22 mouse cellular contexts compared by ENCODE assay signal in genomic region chr11:56012396-56012795, GRCm38 (mm10). TPM values are rescaled to one million over a fixed set of nuclear protein-coding genes. Genes with fewer than 3 reads are reported as not detected.
"Had no signal": no experiment of that assay in that cellular context is flagged by ENCODE, and none has a peak within 500 bp of the region (broad histone marks: within the 10 kb centered on the region; RNA-seq: fewer than 3 reads in every experiment).

No protein-coding gene starts in this region.

- H3K27me3 ChIP-seq: liver, embryonic 13.5 days; liver, embryonic 15.5 days; megakaryocyte, embryonic 14.5 days; midbrain, embryonic 13.5 days; midbrain, embryonic 15.5 days; neural tube, embryonic 12.5 days; stomach, embryonic 15.5 days had no signal

- H3K9me3 ChIP-seq: liver, embryonic 13.5 days; liver, embryonic 15.5 days; megakaryocyte, embryonic 14.5 days; midbrain, embryonic 13.5 days; midbrain, embryonic 15.5 days; neural tube, embryonic 12.5 days; stomach, embryonic 15.5 days had no signal

- H3K9ac ChIP-seq: liver, embryonic 13.5 days; liver, embryonic 15.5 days; liver, postnatal 0 days; midbrain, embryonic 13.5 days; midbrain, embryonic 15.5 days; neural tube, embryonic 12.5 days; stomach, embryonic 15.5 days had no signal

- H3K4me3 ChIP-seq: liver, embryonic 13.5 days; liver, embryonic 15.5 days; megakaryocyte, embryonic 14.5 days; midbrain, embryonic 13.5 days; midbrain, embryonic 15.5 days; neural tube, embryonic 12.5 days; stomach, embryonic 15.5 days had no signal

- ATAC-seq: liver, postnatal 0 days; midbrain, embryonic 13.5 days; midbrain, embryonic 15.5 days had no signal

- H3K27ac ChIP-seq: liver, embryonic 13.5 days; liver, embryonic 15.5 days; macrophage; midbrain, embryonic 13.5 days; midbrain, embryonic 15.5 days; neural tube, embryonic 12.5 days; stomach, embryonic 15.5 days; stomach, postnatal 0 days had no signal

- H3K4me2 ChIP-seq: liver, embryonic 11.5 days; liver, embryonic 13.5 days; liver, embryonic 15.5 days; midbrain, embryonic 11.5 days; midbrain, embryonic 13.5 days; midbrain, embryonic 15.5 days; neural tube, embryonic 12.5 days; stomach, embryonic 15.5 days had no signal

- H3K4me1 ChIP-seq: liver, embryonic 13.5 days; liver, embryonic 15.5 days; megakaryocyte, embryonic 14.5 days; midbrain, embryonic 13.5 days; midbrain, embryonic 15.5 days; neural tube, embryonic 12.5 days; stomach, embryonic 15.5 days had no signal

- DNase-seq: liver, embryonic 13.5 days; liver, postnatal 0 days; lung, postnatal 14 days; right cerebral cortex, postnatal 14 days; thymus, adult 2 months; thymus, postnatal 25 days; thymus, postnatal 4 days had no signal

- H3K36me3 ChIP-seq: liver, embryonic 13.5 days; liver, embryonic 15.5 days; midbrain, embryonic 13.5 days; midbrain, embryonic 15.5 days; neural tube, embryonic 12.5 days; stomach, embryonic 15.5 days had no signal

RNA-seq across cellular contexts. Expression of gene Nmur2, which starts 28.4 kb away (rescaled TPM):
- total RNA-seq: megakaryocyte progenitor cell, adult 5-6 weeks; monocyte, adult 5-6 weeks; neutrophil, adult 5-6 weeks had no signal
- polyA plus RNA-seq: liver, embryonic 13.5 days; liver, embryonic 15.5 days; liver, postnatal 0 days; macrophage; spleen, adult 2 months; testis, adult 2 months had no signal
